Mouse (Mus musculus) CH12.LX (cell line): ENCODE results near the gene Pakap. TPM values are rescaled to one million over a fixed set of nuclear protein-coding genes. Genes with fewer than 3 reads are reported as not detected.
A peak's percentile ranks its signal among the peaks of the same experiment; 100 is the strongest.

Source experiments
- DNase-seq: peaks from one replicate; pipeline ENCODE4 v3.0.0-alpha.2; 2013; ENCODE audit errors: extremely low read depth
- H3K27ac ChIP-seq: 2 replicates; pipeline ENCODE4 v1.5.1; 2012; ENCODE audit warnings: low read depth, mild to moderate bottlenecking, control low read depth, moderate library complexity; ENCODE audit not compliant: insufficient read depth
- H3K27me3 ChIP-seq: replicated peaks from 2 replicates; pipeline ENCODE3; 2012; ENCODE audit warnings: inconsistent platforms
- H3K36me3 ChIP-seq, 2 experiments: replicated peaks in 1 of 2; 2 replicates each; pipeline versions ENCODE3 to v1.6.1; 2012; ENCODE audit warnings: inconsistent platforms in 1 of 2, low read length in 1 of 2, mild to moderate bottlenecking in 1 of 2, mixed read lengths in 1 of 2, moderate library complexity in 1 of 2; ENCODE audit not compliant: control insufficient read depth in 1 of 2, insufficient read depth in 1 of 2
- H3K4me1 ChIP-seq, 2 experiments: 2 replicates each; pipeline ENCODE4 v1.6.1; 2012; ENCODE audit warnings: inconsistent platforms in 1 of 2, moderate library complexity in 1 of 2; ENCODE audit not compliant: insufficient read depth in 2 of 2, control insufficient read depth in 1 of 2
- H3K4me2 ChIP-seq: 2 replicates; pipeline ENCODE4 v1.6.1; 2012; ENCODE audit warnings: low read depth, mild to moderate bottlenecking, control low read depth; ENCODE audit not compliant: poor library complexity, insufficient read depth, severe bottlenecking
- H3K4me3 ChIP-seq, 3 experiments: fragments of 150-350 bp in 1 of 3; sonication (generic) in 1 of 3; replicated peaks in 1 of 3; 2 replicates each; pipeline versions ENCODE3 to v1.5.1; 2011 to 2012; ENCODE audit warnings: low read depth in 2 of 3, low read length in 2 of 3, mild to moderate bottlenecking in 2 of 3, moderate library complexity in 2 of 3, control low read depth in 1 of 3, improper control_type of control experiment in 1 of 3, inconsistent platforms in 1 of 3, mixed read lengths in 1 of 3; ENCODE audit not compliant: poor library complexity in 1 of 3
- H3K79me2 ChIP-seq: replicated peaks from 2 replicates; pipeline ENCODE4 v1.6.1; 2012; ENCODE audit warnings: mild to moderate bottlenecking, moderate library complexity; ENCODE audit not compliant: control insufficient read depth, poor library complexity, insufficient read depth, severe bottlenecking; ENCODE audit errors: extremely low read depth
- H3K9ac ChIP-seq: 2 replicates; pipeline ENCODE4 v1.6.1; 2012; ENCODE audit warnings: low read depth, mild to moderate bottlenecking, control low read depth, moderate library complexity; ENCODE audit not compliant: insufficient read depth
- H3K9me3 ChIP-seq: replicated peaks from 2 replicates; pipeline ENCODE3; 2012; ENCODE audit warnings: low read length, inconsistent platforms, mixed read lengths
- CTCF ChIP-seq, 2 experiments: IDR thresholded peaks in 1 of 2; conservative IDR thresholded peaks in 1 of 2; 2 replicates each; pipeline ENCODE4 v1.5.1; 2011 to 2012; ENCODE audit warnings: low read depth in 2 of 2, low read length in 2 of 2, improper control_type of control experiment in 1 of 2, inconsistent platforms in 1 of 2, mild to moderate bottlenecking in 1 of 2, moderate library complexity in 1 of 2
- E2F4 ChIP-seq: IDR thresholded peaks from 2 replicates; pipeline ENCODE4 v1.6.1; 2011; ENCODE audit warnings: low read depth, low read length, improper control_type of control experiment; ENCODE audit not compliant: insufficient replicate concordance
- ELF1 ChIP-seq: IDR thresholded peaks from 2 replicates; pipeline ENCODE4 v1.6.1; 2014; ENCODE audit warnings: low read depth, mild to moderate bottlenecking, inconsistent platforms, low read length, improper control_type of control experiment
- ETS1 ChIP-seq: conservative IDR thresholded peaks from 2 replicates; pipeline ENCODE4 v1.6.1; 2012; ENCODE audit warnings: low read depth, mild to moderate bottlenecking, inconsistent platforms, low read length, improper control_type of control experiment, moderate library complexity
- HCFC1 ChIP-seq: IDR thresholded peaks from 2 replicates; pipeline ENCODE4 v1.6.1; 2012; ENCODE audit warnings: low read depth, mild to moderate bottlenecking, inconsistent platforms, low read length, improper control_type of control experiment
- JUN ChIP-seq: IDR thresholded peaks from 2 replicates; pipeline ENCODE4 v1.6.1; 2011; ENCODE audit warnings: low read depth, mild to moderate bottlenecking, low read length, improper control_type of control experiment, moderate library complexity; ENCODE audit not compliant: insufficient read depth
- MAZ ChIP-seq: IDR thresholded peaks from 2 replicates; pipeline ENCODE4 v1.6.1; 2012; ENCODE audit warnings: low read depth, mild to moderate bottlenecking, inconsistent platforms, low read length, improper control_type of control experiment, moderate library complexity
- MEF2A ChIP-seq: IDR thresholded peaks from 2 replicates; pipeline ENCODE4 v1.6.1; 2014; ENCODE audit warnings: low read depth, mild to moderate bottlenecking, inconsistent platforms, low read length, improper control_type of control experiment, borderline replicate concordance
- PAX5 ChIP-seq: IDR thresholded peaks from 2 replicates; pipeline ENCODE4 v1.6.1; 2012; ENCODE audit warnings: low read length, inconsistent platforms, mixed read lengths
- RAD21 ChIP-seq: IDR thresholded peaks from 2 replicates; pipeline ENCODE4 v1.6.1; 2011; ENCODE audit warnings: low read depth, mild to moderate bottlenecking, low read length, improper control_type of control experiment, moderate library complexity
- SMC3 ChIP-seq: IDR thresholded peaks from 2 replicates; pipeline ENCODE4 v1.6.1; 2011; ENCODE audit warnings: low read depth, low read length, improper control_type of control experiment
- TCF12 ChIP-seq: IDR thresholded peaks from 2 replicates; pipeline ENCODE4 v1.6.1; 2014; ENCODE audit warnings: low read depth, mild to moderate bottlenecking, inconsistent platforms, low read length, improper control_type of control experiment
- UBTF ChIP-seq: IDR thresholded peaks from 2 replicates; pipeline ENCODE4 v1.6.1; 2012; ENCODE audit warnings: low read depth, mild to moderate bottlenecking, inconsistent platforms, low read length, improper control_type of control experiment, moderate library complexity
- USF1 ChIP-seq: IDR thresholded peaks from 2 replicates; pipeline ENCODE4 v1.6.1; 2014; ENCODE audit warnings: low read depth, mild to moderate bottlenecking, inconsistent platforms, low read length, improper control_type of control experiment
- dilution Hi-C: fragments of 300-500 bp; cut with MboI; formaldehyde crosslinking; loops from 2 replicates; pipeline ENCODE4 v1.14.3; 2020; ENCODE audit warnings: low sequenced_read_pairs; ENCODE audit not compliant: extremely low pct_unique_long_range_greater_than_20kb, extremely low pct_ligation_motif_present
- in situ Hi-C: fragments of 300-500 bp; cut with MboI; formaldehyde crosslinking; loops from 3 replicates; pipeline ENCODE4 v1.14.3; 2019; ENCODE audit warnings: low sequenced_read_pairs, low pct_ligation_motif_present, low pct_unique_long_range_greater_than_20kb, mixed read lengths
- polyA plus RNA-seq: library from polyadenylated mRNA; unstranded; fragments of >175 nt; gene quantifications from 2 replicates; pipeline ENCODE4 v1.2.1, GENCODE M21; 2012; ENCODE audit warnings: low read depth; ENCODE audit not compliant: insufficient read length
- total RNA-seq, 2 experiments: library from RNA; depleted of rRNA; stranded (reverse); fragments of 300-350 nt in 1 of 2; fragments of >200 nt in 1 of 2; gene quantifications; 2 replicates each; pipeline ENCODE4 v1.2.3; 2012 to 2014

Pakap gene
- total and polyA plus RNA-seq, 3 experiments = 0.08 to 0.14 TPM; not detected in 1

- TF ChIP-seq RAD21 (no peak; the same call in 1 of the 2 replicates), JUN (no peak), E2F4 (no peak)
Measured at GRCm38 (mm10) chr4:57720869-57721361, 152.9 kb downstream of the Pakap start (continued).

- Histone ChIP-seq H3K4me2 (no peak overlapping the region), H3K27ac (no peak overlapping the region), H3K27me3 (no peaks in the 10 kb centered on the region), H3K4me3 (no peak overlapping the region)
- DNase-seq = no peak
- dilution Hi-C loops (no loop called here), in situ Hi-C loops (no loop called here)
- no peak for TF ChIP-seq USF1
- TF ChIP-seq ETS1 = no peak
- TF ChIP-seq, all 38 proteins: peak for 0
- Histone ChIP-seq H3K36me3 (no peaks in the 10 kb centered on the region), H3K4me1 (peaks cover 25 to 64% of the 10 kb centered on the region in 2 experiments), H3K79me2 (no peaks in the 10 kb centered on the region), H3K9me3 (no peaks in the 10 kb centered on the region), H3K9ac (no peak overlapping the region)
Measured at GRCm38 (mm10) chr4:57722296-57722695, 154.3 kb downstream of the Pakap start.

- dilution Hi-C loops = no loop called here
- in situ Hi-C loops = no loop called here
- no peaks in the 10 kb centered on the region for H3K36me3 ChIP-seq
- no peak overlapping the region for H3K4me2 ChIP-seq
- peak; percentile 48 for DNase-seq
- TF ChIP-seq MAZ (no peak), RAD21 (peak; percentile 57), ELF1 (no peak), PAX5 (no peak), HCFC1 (no peak), TCF12 (no peak), UBTF (no peak), SMC3 (peak; percentile 70), CTCF (conservative IDR thresholded peaks at IDR 0.05 in 1 of 2, IDR thresholded peaks at IDR 0.05 in 1 of 2; ENCODE audit: low read depth in 2 of 2, low read length in 2 of 2) (peak in 1 of 2 experiments; percentile 63; a peak in 2 of 4 replicates), MEF2A (no peak)
- H3K4me3 ChIP-seq = no peak overlapping the region
- H3K9ac ChIP-seq = no peak overlapping the region
- H3K9me3 ChIP-seq = no peaks in the 10 kb centered on the region
- H3K79me2 ChIP-seq = no peaks in the 10 kb centered on the region
- no peaks in the 10 kb centered on the region for H3K27me3 ChIP-seq
- peaks cover 30 to 75% of the 10 kb centered on the region in 2 experiments for H3K4me1 ChIP-seq
- H3K27ac ChIP-seq = no peak overlapping the region
Measured at GRCm38 (mm10) chr4:57723659-57724058, 155.7 kb downstream of the Pakap start.
